Mouse (Mus musculus) olfactory bulb, adult 2 months (tissue): Measurements from ENCODE around the gene Hk3. TPM values are rescaled to one million over a fixed set of nuclear protein-coding genes. Genes with fewer than 3 reads are reported as not detected.

Experiments
- H3K27ac ChIP-seq: fragments of 200-500 bp; 2 replicates; pipeline ENCODE4 v1.5.1; 2012; ENCODE audit warnings: low read depth, low read length; ENCODE audit not compliant: insufficient read depth
- H3K4me1 ChIP-seq: fragments of 200-500 bp; 2 replicates; pipeline ENCODE4 v1.6.1; 2012; ENCODE audit warnings: low read length; ENCODE audit not compliant: control insufficient read depth, insufficient read depth
- H3K4me3 ChIP-seq: fragments of 200-500 bp; 2 replicates; pipeline ENCODE4 v1.5.1; 2012; ENCODE audit warnings: mild to moderate bottlenecking, low read depth, low read length, moderate library complexity; ENCODE audit not compliant: insufficient read depth
- CTCF ChIP-seq: fragments of 200-500 bp; IDR thresholded peaks from 2 replicates; pipeline ENCODE4 v1.5.1; 2012; ENCODE audit warnings: low read depth, mild to moderate bottlenecking, low read length, moderate library complexity; ENCODE audit not compliant: insufficient read depth
- POLR2A ChIP-seq: fragments of 200-500 bp; IDR thresholded peaks from 2 replicates; pipeline ENCODE4 v1.6.1; 2012; ENCODE audit warnings: mild to moderate bottlenecking, low read depth, low read length, moderate library complexity; ENCODE audit not compliant: insufficient read depth
- WGBS: fragments of 180-500 bp; shearing (Covaris S2); methylation state at CpG from one replicate; pipeline ENCODE4 v1.1.7; 2018; 5-methylcytosine and 5-hydroxymethylcytosine counted together
- polyA plus RNA-seq: library from polyadenylated mRNA; stranded (reverse); fragments of >200 nt; gene quantifications from 2 replicates; pipeline ENCODE4 v1.2.4, GENCODE M21; 2012; ENCODE audit warnings: low replicate concordance; ENCODE audit not compliant: missing spikeins, insufficient read depth, insufficient read length

Hk3 gene
- polyA plus RNA-seq, 1 experiment: not detected

DNA sequence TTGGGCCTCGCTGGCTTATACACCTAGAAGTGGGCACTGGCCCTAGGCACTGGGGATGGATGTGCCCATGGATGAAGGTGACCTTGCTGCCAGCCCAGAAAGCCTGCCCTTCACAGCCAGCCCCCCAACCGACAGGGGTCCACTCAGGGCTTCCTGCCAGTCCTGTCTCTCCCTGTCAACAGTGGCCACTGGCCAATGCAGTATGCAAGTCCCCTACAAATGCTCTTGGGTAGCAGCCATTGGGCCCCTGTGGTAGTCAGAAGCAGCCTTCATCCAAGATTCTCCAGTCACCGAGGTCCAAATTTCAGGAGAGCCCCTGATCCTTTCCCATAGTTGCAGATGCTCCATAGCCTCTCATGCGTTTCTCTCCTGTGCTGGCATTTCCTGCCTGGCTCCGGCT lies 52.5 kb downstream of the Hk3 start:
- no peak for TF ChIP-seq CTCF
- no peak for TF ChIP-seq POLR2A
- WGBS: 76% methylated on average over 5 of the region's 5 CpGs
- no peak overlapping the region for H3K27ac ChIP-seq
- no peak overlapping the region for H3K4me3 ChIP-seq
- peaks cover 13% of the 10 kb centered on the region for H3K4me1 ChIP-seq

DNA sequence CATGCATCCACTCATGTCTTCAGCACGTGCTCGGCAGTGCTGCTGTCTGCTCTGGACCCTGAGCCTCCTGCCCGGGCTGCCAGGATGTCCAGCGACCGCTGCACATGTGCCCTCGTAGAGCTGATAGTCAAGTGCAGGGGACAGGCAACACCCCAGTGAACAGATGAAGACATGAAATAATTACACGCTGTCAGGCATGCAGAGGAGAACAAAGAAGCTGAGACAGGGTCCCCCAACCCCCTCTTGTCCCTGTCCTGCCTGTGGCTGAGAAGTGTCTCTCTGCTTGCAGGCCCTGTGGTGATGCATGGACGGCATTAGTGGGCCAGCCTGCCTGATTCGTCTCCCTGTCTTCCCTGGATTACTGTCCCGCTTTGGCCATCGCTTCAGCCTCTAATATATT lies 53.7 kb downstream of the Hk3 start:
- Histone ChIP-seq H3K27ac (no peak overlapping the region), H3K4me1 (peaks cover 5% of the 10 kb centered on the region; the same call in 1 of the 2 replicates), H3K4me3 (no peak overlapping the region)
- TF ChIP-seq CTCF: no peak
- no peak for TF ChIP-seq POLR2A
- WGBS: 84% methylated on average over 11 of the region's 11 CpGs

DNA sequence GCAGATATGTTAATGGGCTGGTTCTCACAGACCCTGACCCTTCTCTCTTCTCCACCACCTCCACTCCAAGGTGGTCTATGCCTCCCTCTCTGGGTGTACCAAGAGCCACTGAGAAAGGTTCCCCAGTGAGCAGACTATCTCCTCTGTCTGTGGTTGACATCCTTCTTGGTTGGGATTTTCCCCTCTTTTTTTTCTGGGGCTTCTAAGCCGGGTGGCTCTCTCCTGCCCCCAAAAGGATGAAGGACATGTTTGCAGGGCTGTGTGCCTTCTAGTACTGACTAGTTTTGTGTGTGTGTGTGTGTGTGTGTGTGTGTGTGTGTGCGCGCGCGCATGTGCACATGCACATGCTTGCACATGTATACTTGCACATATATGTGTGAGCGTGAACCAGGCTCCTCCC lies 55.9 kb downstream of the Hk3 start:
- 86% methylated on average over 6 of the region's 6 CpGs for WGBS
- Histone ChIP-seq H3K4me1 (peaks cover 5% of the 10 kb centered on the region; the same call in 1 of the 2 replicates), H3K27ac (no peak overlapping the region), H3K4me3 (no peak overlapping the region)
- TF ChIP-seq POLR2A (no peak), CTCF (peak; percentile 36; the same call in 1 of the 2 replicates)

DNA sequence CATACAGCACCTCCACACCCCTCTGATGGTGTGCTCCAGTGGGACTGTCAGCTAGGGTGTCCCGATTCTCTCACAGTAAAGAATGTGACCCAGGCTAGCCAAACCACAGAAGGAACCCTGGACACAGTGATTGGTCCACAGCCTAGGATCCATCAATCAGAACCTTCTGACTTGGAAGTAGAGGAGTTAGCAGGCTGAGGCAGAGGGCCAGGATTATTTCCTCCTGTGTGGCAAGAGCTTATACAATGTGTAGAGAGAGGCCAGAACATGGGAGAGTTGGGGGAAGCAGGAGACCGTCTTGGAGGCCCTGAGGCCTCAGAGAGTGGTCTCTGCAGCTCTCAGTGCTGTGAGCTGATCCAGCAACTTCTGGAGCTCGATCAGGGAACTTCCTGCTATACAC lies 60.7 kb downstream of the Hk3 start:
- TF ChIP-seq POLR2A: no peak
- TF ChIP-seq CTCF: no peak
- H3K27ac ChIP-seq: no peak overlapping the region
- no peak overlapping the region for H3K4me3 ChIP-seq
- H3K4me1 ChIP-seq: peaks cover 35% of the 10 kb centered on the region
- WGBS: 94% methylated on average over 3 of the region's 3 CpGs

DNA sequence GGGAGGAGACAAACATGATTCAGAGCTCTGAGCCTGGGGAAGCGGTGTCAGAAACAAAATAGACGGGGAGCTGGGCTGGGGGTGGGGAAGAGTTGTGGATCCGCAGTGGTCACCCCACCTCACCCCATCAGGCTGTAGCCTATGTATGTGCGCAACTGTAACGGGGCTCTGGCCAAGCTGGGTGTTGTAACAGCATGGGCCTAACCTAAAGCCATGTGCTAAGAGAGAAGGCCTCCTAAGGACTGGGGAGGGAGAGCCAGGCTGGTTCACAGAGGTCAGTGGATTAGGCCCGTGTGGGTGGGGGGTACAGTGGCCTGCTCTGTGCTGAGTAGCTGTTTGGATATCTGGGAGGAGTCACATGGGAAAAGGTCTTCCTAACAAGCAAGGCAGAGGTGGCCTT lies 61.3 kb downstream of the Hk3 start:
- TF ChIP-seq CTCF: no peak
- TF ChIP-seq POLR2A: no peak
- WGBS: 69% methylated on average over 6 of the region's 6 CpGs
- H3K27ac ChIP-seq: no peak overlapping the region
- H3K4me1 ChIP-seq: peaks cover 35% of the 10 kb centered on the region
- H3K4me3 ChIP-seq: no peak overlapping the region

DNA sequence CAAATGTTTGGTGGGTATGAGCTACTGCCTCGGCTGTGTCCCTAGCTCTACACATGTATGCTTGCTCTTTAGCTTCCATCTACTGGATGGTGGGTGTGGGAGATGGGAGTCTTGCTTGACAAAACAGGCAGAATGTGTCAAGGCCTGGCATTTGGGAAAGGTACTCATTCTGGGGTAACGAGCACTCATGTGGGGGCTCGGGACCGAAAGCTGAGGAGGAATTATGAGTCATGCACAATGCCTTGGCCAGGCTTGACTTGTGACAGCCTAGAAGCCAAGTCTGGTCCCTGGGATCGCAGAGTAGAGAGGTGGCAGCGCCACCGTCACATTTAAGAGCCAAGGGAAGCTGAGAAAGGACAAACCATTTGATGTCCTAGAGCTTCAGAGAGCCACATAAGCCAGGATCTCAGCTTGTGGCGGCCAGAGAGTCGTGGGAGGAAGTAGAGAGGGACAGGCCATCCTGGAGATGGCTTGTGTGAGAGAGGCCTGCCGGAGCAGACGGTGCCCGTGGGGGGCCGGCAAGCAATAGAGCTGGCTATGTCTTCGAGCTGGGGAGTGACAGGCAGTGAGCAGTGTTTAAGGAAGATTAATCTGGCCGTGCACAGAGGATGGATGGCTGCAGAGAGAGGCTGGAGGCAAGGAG lies 62.0 kb downstream of the Hk3 start:
- Histone ChIP-seq H3K4me3 (no peak overlapping the region), H3K4me1 (peaks cover 33% of the 10 kb centered on the region), H3K27ac (no peak overlapping the region)
- 55% methylated on average over 15 of the region's 15 CpGs for WGBS
- TF ChIP-seq POLR2A: no peak
- no peak for TF ChIP-seq CTCF

DNA sequence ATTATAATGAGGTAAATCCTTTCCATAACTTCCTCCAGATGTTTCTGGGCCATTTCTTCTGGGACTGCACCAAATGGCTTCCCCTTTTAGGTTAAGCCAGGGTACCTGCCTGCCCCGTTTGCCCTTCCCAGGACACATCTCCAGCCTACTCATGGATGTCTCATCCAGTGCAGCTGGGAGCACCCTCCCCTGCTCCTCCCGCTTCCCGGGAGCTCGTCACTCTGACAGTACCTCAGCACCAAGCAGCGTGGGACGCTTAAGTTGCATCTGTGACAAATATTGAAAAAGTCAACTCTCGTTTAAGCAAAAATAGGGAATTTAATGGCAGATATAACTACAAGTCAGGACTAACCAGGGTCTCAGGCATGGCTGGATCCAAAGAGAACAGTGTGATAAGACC lies 63.9 kb downstream of the Hk3 start:
- no peak overlapping the region for H3K27ac ChIP-seq
- H3K4me1 ChIP-seq: peaks cover 40% of the 10 kb centered on the region
- no peak overlapping the region for H3K4me3 ChIP-seq
- TF ChIP-seq CTCF (no peak), POLR2A (no peak)
- 57% methylated on average over 7 of the region's 7 CpGs for WGBS

Other genes with a start within 250 kb of the Hk3 start
- gene Eif4e1b, start 237.4 kb downstream of the Hk3 start, polyA plus RNA-seq: not detected in 2 replicates
- not detected in 2 replicates for gene Tspan17, start 232.0 kb downstream of the Hk3 start, polyA plus RNA-seq
- not detected in 2 replicates for gene Unc5a, start 72.0 kb downstream of the Hk3 start, polyA plus RNA-seq
- not detected in 2 replicates for gene Uimc1, start 78.9 kb upstream of the Hk3 start, polyA plus RNA-seq
- gene Zfp346, start 83.9 kb upstream of the Hk3 start, polyA plus RNA-seq: 623 TPM in 1 of 2 replicates, not detected in the other
- gene Gm17617, start 112.2 kb upstream of the Hk3 start, polyA plus RNA-seq: not detected in 2 replicates
- gene Fgfr4, start 131.3 kb upstream of the Hk3 start, polyA plus RNA-seq: not detected in 2 replicates
- gene Nsd1, start 188.4 kb upstream of the Hk3 start, polyA plus RNA-seq: 49.7 and 82.3 TPM in 2 replicates